Mouse (Mus musculus): ENCODE measurements around the gene Gm10681. TPM values are rescaled to one million over a fixed set of nuclear protein-coding genes. Genes with fewer than 3 reads are reported as not detected.
"Not testable (repeated sequence)": the region's sequence is repeated elsewhere in the genome, so short reads cannot be mapped to it uniquely, and the experiment has no call there.

Gene Gm10681
- total RNA-seq, 2 experiments from 2014 or later = not detected

GRCm38 (mm10) chr3:98510414-98510813 lies 78.2 kb downstream of the Gm10681 start, which contains the start of gene Hsd3b4:
Gene Hsd3b4, minus strand, starts transcription at chr3:98510514.
- not testable (repeated sequence) for DNase-seq

GRCm38 (mm10) chr3:98507229-98507628 lies 81.4 kb downstream of the Gm10681 start:
- not testable (repeated sequence) for DNase-seq

Other genes starting within 250 kb of the Gm10681 start
- 1 to 10 TPM; 2.5 to 2.8 TPM for gene Phgdh, start 248.8 kb downstream of the Gm10681 start, total RNA-seq (2021)
- gene Zfp697, start 206.3 kb downstream of the Gm10681 start, total RNA-seq (2021) = 1 to 10 TPM; 5.9 to 7.3 TPM
- gene Gm4450, start 131.7 kb downstream of the Gm10681 start, total RNA-seq (2021) = not detected
- not detected for gene Hsd3b4, start 78.3 kb downstream of the Gm10681 start, total RNA-seq (2021)
- gene Hsd3b5, start 41.4 kb upstream of the Gm10681 start, total RNA-seq (2021) = not detected
- not detected for gene Hsd3b2, start 135.7 kb upstream of the Gm10681 start, total RNA-seq (2021)
- gene Hsd3b3, start 174.3 kb upstream of the Gm10681 start, total RNA-seq (2021) = not detected
- gene Hsd3b6, start 225.6 kb upstream of the Gm10681 start, total RNA-seq (2021) = not detected